Mouse (Mus musculus) 416B (cell line): ENCODE measurements around the gene Olfr484.
"Not testable (repeated sequence)": the region's sequence is repeated elsewhere in the genome, so short reads cannot be mapped to it uniquely, and the experiment has no call there.

ENCODE experiments used
- DNase-seq: peaks from one replicate; pipeline ENCODE4 v3.0.0; 2011; ENCODE audit warnings: low read depth

The Olfr484 gene

DNA sequence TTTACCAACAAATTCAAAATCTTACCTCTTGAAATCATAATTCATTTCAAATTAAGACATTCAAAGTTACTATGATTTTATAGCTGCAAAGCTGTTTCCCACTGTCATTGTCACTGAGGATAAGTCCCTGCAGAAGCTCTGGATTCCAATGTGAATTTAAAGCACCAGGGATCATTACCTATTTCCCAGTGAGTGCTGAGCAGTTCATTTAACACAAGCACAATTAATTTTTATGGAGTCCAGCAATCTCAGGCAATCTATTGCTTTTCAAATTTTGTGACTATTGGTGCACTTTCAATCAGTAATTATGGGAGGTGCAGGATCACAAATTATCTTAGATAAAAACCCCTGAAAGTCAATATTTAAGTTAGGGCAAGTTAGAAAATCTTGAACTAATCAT, at the start of gene Olfr484:
TSS of gene Olfr484 (minus strand) at position 101 of the 400 bp plus-strand sequence.
- no peak for DNase-seq

GRCm38 (mm10) chr7:108172642-108173041, 45.4 kb upstream of the Olfr484 start, which contains the start of gene Olfr486:
Gene Olfr486, minus strand, starts transcription at chr7:108172742.
- DNase-seq, result not testable (repeated sequence)

GRCm38 (mm10) chr7:108159771-108160170, 32.5 kb upstream of the Olfr484 start, which contains the start of gene Olfr485:
Gene Olfr485, minus strand, starts transcription at chr7:108159871.
- DNase-seq, result no peak

GRCm38 (mm10) chr7:108121416-108121815, 5.8 kb downstream of the Olfr484 start:
- no peak for DNase-seq

- DNase-seq, result no peak
Measured at GRCm38 (mm10) chr7:108120681-108121080, 6.6 kb downstream of the Olfr484 start.

DNA sequence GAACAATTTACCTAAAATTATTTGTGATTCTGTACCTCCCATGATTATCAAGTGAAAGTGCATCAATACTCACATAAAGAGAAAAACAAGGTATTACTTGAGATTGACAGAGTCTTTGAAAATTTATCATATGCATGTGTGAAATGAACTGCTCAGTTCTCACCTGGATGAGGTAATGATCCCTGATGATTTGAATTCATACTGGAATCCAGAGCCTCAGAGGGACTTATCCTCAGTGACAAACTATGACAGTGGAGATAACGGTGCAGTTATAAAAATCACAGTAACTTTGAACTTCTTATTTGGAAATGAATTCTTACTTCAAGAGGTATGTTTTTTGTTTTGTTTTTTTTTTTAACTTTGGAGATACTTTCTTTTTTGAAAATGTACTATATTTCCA, 26.7 kb downstream of the Olfr484 start, which contains the start of gene Olfr483:
TSS of gene Olfr483 (plus strand) at position 301 of the 400 bp plus-strand sequence.
- no peak for DNase-seq

DNA sequence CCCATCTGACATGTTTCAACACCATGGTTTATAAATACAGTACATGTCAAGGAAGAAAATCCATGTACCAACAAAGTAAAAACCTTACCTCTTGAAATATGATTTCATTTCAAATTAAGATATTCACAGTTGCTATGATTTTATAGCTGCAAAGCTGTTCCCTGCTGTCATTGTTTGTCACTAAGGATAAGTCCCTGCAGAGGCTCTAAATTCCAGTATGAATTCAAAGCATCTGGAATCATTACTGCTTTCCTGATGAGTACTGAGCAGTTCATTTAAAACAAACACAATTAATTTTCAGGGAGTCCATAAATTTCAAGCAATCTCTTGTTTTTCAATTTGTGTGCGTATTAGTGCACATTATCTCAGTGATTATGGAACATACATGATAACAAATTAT, 29.8 kb downstream of the Olfr484 start, which contains the start of gene Olfr482:
TSS of gene Olfr482 (minus strand) at position 101 of the 400 bp plus-strand sequence.
- DNase-seq, result no peak

DNA sequence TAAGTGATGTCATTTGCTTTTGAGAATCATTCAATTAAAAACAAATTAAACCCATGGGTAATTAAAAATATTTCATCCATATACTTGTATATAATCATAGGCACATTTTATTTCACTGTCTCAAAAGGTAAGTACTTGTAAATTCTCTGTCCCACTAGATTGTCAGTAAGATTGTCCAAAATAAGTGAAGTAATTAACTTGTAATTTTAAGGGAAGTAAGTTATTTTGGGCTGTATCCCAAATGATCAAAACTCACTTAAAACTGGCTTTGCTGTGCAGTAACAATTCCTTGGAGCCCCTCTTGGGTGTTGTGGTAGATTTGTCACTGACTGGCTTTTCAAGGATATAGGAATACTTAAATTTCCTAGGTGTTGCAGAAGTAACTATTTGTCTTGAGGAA, 47.7 kb downstream of the Olfr484 start, which contains the start of gene Olfr481:
TSS of gene Olfr481 (plus strand) at position 301 of the 400 bp plus-strand sequence.
- DNase-seq, result no peak
